Mouse (Mus musculus) stomach, embryonic 14.5 days (tissue): ENCODE results near the gene Olfr1025-ps1. TPM values are rescaled to one million over a fixed set of nuclear protein-coding genes. Genes with fewer than 3 reads are reported as not detected.

Experiments used
- ATAC-seq: fragments of 200-750 bp; cut with Nextera tagmentation; 2 replicates; pipeline ENCODE4 v1.8.0; 2017; ENCODE audit warnings: low read depth, moderate TSS enrichment; ENCODE audit not compliant: insufficient number of reproducible peaks, insufficient read depth, low FRiP score
- H3K27ac ChIP-seq: fragments of 300-500 bp; sonication (generic); 2 replicates; pipeline ENCODE4 v1.5.1; 2014; ENCODE audit warnings: mild to moderate bottlenecking, low read length, moderate library complexity, mixed read lengths
- H3K27me3 ChIP-seq: fragments of 300-500 bp; sonication (generic); 2 replicates; pipeline ENCODE4 v1.6.1; 2014; ENCODE audit warnings: low read length, control low read depth, mixed read lengths; ENCODE audit not compliant: control insufficient read depth, insufficient read depth
- H3K36me3 ChIP-seq: fragments of 300-500 bp; sonication (generic); 2 replicates; pipeline ENCODE4 v1.6.1; 2014; ENCODE audit warnings: mild to moderate bottlenecking, control low read depth, low read length, moderate library complexity, mixed read lengths; ENCODE audit not compliant: control insufficient read depth, insufficient read depth
- H3K4me1 ChIP-seq: fragments of 300-500 bp; sonication (generic); 2 replicates; pipeline ENCODE4 v1.6.1; 2014; ENCODE audit warnings: low read length, control low read depth, mixed read lengths; ENCODE audit not compliant: control insufficient read depth, insufficient read depth
- H3K4me2 ChIP-seq: fragments of 300-500 bp; sonication (generic); replicated peaks from 2 replicates; pipeline ENCODE4 v1.6.1; 2014; ENCODE audit warnings: low read depth, low read length, control low read depth
- H3K4me3 ChIP-seq: fragments of 300-500 bp; sonication (generic); 2 replicates; pipeline ENCODE4 v1.5.1; 2014; ENCODE audit warnings: low read depth, low read length, control low read depth
- H3K9ac ChIP-seq: fragments of 300-500 bp; sonication (generic); replicated peaks from 2 replicates; pipeline ENCODE4 v1.6.1; 2014; ENCODE audit warnings: low read depth, mild to moderate bottlenecking, control low read depth, low read length, moderate library complexity, mixed read lengths
- H3K9me3 ChIP-seq: fragments of 300-500 bp; sonication (generic); 2 replicates; pipeline ENCODE4 v1.6.1; 2016; ENCODE audit warnings: low read depth, low read length, control low read depth; ENCODE audit not compliant: control insufficient read depth
- WGBS: fragments of 180-500 bp; shearing (Covaris S2); extraction: QIAGEN DNeasy Blood & Tissue Kit; methylation state at CpG from one replicate; pipeline ENCODE4 v1.1.7; 2014; 5-methylcytosine and 5-hydroxymethylcytosine counted together
- polyA plus RNA-seq: library from polyadenylated mRNA; unstranded; fragments of >200 nt; fragmentation: Nextera tagmentation; extraction: Ambion mirVana; gene quantifications from 2 replicates; pipeline ENCODE4 v1.2.1, GENCODE M21; 2014

Gene Olfr1025-ps1
- not detected in 2 replicates for polyA plus RNA-seq

GRCm38 (mm10) chr2:85914893-85915292, at the start of gene Olfr1025-ps1:
TSS of gene Olfr1025-ps1 (plus strand) at chr2:85915193.
- H3K36me3 ChIP-seq, result no peaks in the 10 kb centered on the region
- 67% methylated on average over 1 of the region's 1 CpGs for WGBS
- H3K27ac ChIP-seq, result no peak within 1 kb of the TSS
- no peaks in the 10 kb centered on the region for H3K9me3 ChIP-seq
- H3K4me2 ChIP-seq, result no peak within 1 kb of the TSS
- ATAC-seq, result no peak
- no peak within 1 kb of the TSS for H3K4me3 ChIP-seq
- H3K9ac ChIP-seq, result no peak within 1 kb of the TSS
- no peaks in the 10 kb centered on the region for H3K27me3 ChIP-seq
- no peaks in the 10 kb centered on the region for H3K4me1 ChIP-seq

DNA sequence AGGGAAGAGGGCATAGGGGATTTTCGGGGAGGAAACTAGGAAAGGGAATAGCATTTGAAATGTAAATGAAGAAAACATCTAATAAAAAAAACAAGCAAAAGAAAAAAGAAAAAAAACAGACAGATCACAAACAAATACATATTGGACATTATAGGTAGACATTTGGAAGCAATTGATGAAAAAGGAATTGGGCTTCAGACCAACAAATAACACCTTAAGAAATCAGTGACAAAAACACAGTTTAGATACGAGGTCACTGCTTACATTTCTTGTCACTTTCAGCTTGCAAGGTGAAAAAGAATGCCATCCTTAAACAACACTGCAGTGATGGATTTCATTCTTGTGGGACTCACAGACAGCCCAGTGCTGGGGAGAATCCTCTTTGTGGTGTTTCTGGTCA, 46.7 kb upstream of the Olfr1025-ps1 start, which contains the start of gene Olfr1022:
Gene Olfr1022, plus strand, starts transcription at position 301 of the 400 bp plus-strand sequence.
- no peak within 1 kb of the TSS for H3K4me2 ChIP-seq
- H3K9ac ChIP-seq, result no peak within 1 kb of the TSS
- no peaks in the 10 kb centered on the region for H3K4me1 ChIP-seq
- H3K9me3 ChIP-seq, result no peaks in the 10 kb centered on the region
- H3K27me3 ChIP-seq, result no peaks in the 10 kb centered on the region
- 24% methylated on average over 2 of the region's 2 CpGs for WGBS
- no peak for ATAC-seq
- no peak within 1 kb of the TSS for H3K4me3 ChIP-seq
- H3K36me3 ChIP-seq, result no peaks in the 10 kb centered on the region
- no peak within 1 kb of the TSS for H3K27ac ChIP-seq

DNA sequence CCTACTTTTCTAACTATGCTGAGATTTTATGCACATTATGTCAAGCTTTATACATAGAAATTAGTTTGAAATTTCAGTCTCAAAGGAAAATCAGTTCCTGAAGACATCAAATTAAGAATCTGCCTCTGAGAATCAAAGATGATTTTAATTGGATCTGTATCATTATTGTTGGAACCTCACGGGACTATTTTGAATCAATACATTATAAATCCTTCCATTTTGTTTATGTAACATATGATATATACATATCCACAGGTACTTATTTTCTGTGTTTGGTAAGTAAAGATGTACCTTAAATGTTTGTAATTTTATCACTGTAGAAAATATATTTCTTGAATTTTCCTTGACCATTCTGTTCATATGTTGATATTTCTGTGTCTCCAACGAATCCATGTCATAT, 29.7 kb upstream of the Olfr1025-ps1 start, which contains the start of gene Olfr1023:
Gene Olfr1023, plus strand, starts transcription at position 301 of the 400 bp plus-strand sequence.
- Histone ChIP-seq H3K9me3 (no peaks in the 10 kb centered on the region), H3K27me3 (no peaks in the 10 kb centered on the region), H3K27ac (no peak within 1 kb of the TSS), H3K9ac (no peak within 1 kb of the TSS), H3K4me3 (no peak within 1 kb of the TSS), H3K4me2 (no peak within 1 kb of the TSS), H3K4me1 (no peaks in the 10 kb centered on the region), H3K36me3 (no peaks in the 10 kb centered on the region)
- WGBS, result 80% methylated on average over 2 of the region's 2 CpGs
- ATAC-seq, result no peak

DNA sequence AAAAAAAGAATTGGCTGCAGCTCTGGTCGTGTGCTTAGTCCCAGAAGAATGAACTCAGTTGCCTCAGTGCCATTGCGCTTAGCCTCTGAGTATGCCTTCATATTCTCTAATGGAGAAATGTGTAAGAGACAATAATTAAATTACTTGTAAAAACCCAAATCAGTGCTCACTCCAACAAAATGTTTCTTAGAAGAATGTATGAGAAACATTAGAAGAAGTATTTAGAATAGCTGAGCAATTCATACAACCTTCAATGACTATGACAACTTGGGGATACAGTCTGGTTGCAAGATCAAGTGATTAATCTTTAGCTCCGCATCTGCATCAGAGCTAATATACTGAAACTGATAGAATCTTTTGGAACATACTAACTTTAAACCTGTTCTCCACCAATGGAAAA, 10.0 kb upstream of the Olfr1025-ps1 start, which contains the start of gene Olfr1024:
Gene Olfr1024, minus strand, starts transcription at position 101 of the 400 bp plus-strand sequence.
- Histone ChIP-seq H3K4me1 (no peaks in the 10 kb centered on the region), H3K4me2 (no peak within 1 kb of the TSS), H3K9ac (no peak within 1 kb of the TSS), H3K4me3 (no peak within 1 kb of the TSS), H3K27ac (no peak within 1 kb of the TSS), H3K9me3 (no peaks in the 10 kb centered on the region), H3K36me3 (no peaks in the 10 kb centered on the region), H3K27me3 (no peaks in the 10 kb centered on the region)
- ATAC-seq, result no peak
- 78% methylated on average over 3 of the region's 3 CpGs for WGBS

GRCm38 (mm10) chr2:85913197-85913596, 1.8 kb upstream of the Olfr1025-ps1 start:
- no peak overlapping the region for H3K4me2 ChIP-seq
- H3K27ac ChIP-seq, result no peak overlapping the region
- H3K9ac ChIP-seq, result no peak overlapping the region
- ATAC-seq, result no peak
- H3K36me3 ChIP-seq, result no peaks in the 10 kb centered on the region
- no peaks in the 10 kb centered on the region for H3K9me3 ChIP-seq
- no peaks in the 10 kb centered on the region for H3K27me3 ChIP-seq
- H3K4me1 ChIP-seq, result no peaks in the 10 kb centered on the region
- no peak overlapping the region for H3K4me3 ChIP-seq

DNA sequence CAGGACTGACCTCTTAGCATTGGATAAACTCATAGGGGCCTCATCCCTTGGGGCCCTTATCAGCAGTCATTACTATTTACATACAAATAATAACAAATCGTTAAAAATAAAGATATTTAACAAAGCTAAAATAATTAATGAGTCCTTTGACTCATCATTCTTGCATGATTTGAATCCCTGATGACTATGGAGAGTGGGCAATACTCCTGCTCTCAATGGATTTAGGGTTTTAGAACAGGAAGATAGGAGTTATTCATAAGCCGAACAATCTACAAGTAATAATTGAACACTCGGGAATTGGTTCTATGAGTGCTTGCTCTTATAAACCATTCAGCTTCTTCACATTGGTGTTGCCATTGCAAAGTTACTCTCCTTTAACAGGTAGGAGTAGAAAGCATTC, 6.3 kb downstream of the Olfr1025-ps1 start, which contains the start of gene Olfr1026:
Gene Olfr1026, plus strand, starts transcription at position 301 of the 400 bp plus-strand sequence.
- no peak within 1 kb of the TSS for H3K4me3 ChIP-seq
- no peak within 1 kb of the TSS for H3K27ac ChIP-seq
- no peaks in the 10 kb centered on the region for H3K27me3 ChIP-seq
- no peak within 1 kb of the TSS for H3K9ac ChIP-seq
- no peak for ATAC-seq
- H3K9me3 ChIP-seq, result no peaks in the 10 kb centered on the region
- no peak within 1 kb of the TSS for H3K4me2 ChIP-seq
- no peaks in the 10 kb centered on the region for H3K4me1 ChIP-seq
- 93% methylated on average over 3 of the region's 3 CpGs for WGBS
- H3K36me3 ChIP-seq, result no peaks in the 10 kb centered on the region

DNA sequence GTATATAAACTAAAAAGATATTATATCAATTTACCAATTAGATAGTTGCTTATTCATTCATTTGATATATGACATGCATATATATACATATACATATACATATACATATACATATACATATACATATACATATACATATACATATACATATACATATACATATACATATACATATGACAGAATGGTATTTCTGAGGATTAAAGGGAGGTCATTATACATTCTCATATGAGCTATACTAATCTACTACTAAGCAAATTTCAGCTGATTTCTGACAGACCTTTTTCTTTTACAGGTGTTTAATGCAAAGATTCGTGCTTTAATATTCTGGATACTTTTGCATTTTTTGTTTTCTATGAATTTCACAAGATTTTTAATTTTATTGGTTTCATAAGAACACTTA, 35.1 kb downstream of the Olfr1025-ps1 start, which contains the start of gene Olfr1028:
Gene Olfr1028, plus strand, starts transcription at position 301 of the 400 bp plus-strand sequence.
- H3K27ac ChIP-seq, result no peak within 1 kb of the TSS
- no peaks in the 10 kb centered on the region for H3K4me1 ChIP-seq
- H3K9ac ChIP-seq, result no peak within 1 kb of the TSS
- H3K4me2 ChIP-seq, result no peak within 1 kb of the TSS
- WGBS, result 88% methylated on average over 1 of the region's 1 CpGs
- H3K36me3 ChIP-seq, result no peaks in the 10 kb centered on the region
- H3K9me3 ChIP-seq, result no peaks in the 10 kb centered on the region
- no peak for ATAC-seq
- H3K4me3 ChIP-seq, result no peak within 1 kb of the TSS
- H3K27me3 ChIP-seq, result no peaks in the 10 kb centered on the region
